Mouse (Mus musculus) lung, postnatal 0 days (tissue): Measurements from ENCODE around the gene Bcl6b. TPM values are rescaled to one million over a fixed set of nuclear protein-coding genes. Genes with fewer than 3 reads are reported as not detected.

ENCODE experiments used
- ATAC-seq: fragments of 200-750 bp; cut with Nextera tagmentation; 2 replicates; pipeline ENCODE4 v1.8.0; 2017; ENCODE audit warnings: moderate library complexity
- DNase-seq: peaks from one replicate; pipeline ENCODE4 v3.0.0-alpha.2; 2016; ENCODE audit warnings: low spot score
- H3K27ac ChIP-seq: fragments of 300-500 bp; sonication (generic); 2 replicates; pipeline ENCODE4 v1.5.1; 2014; ENCODE audit warnings: antibody characterized with exemption, mild to moderate bottlenecking, low read length, mixed read lengths
- H3K27me3 ChIP-seq: fragments of 300-500 bp; sonication (generic); replicated peaks from 2 replicates; pipeline ENCODE4 v1.6.1; 2014; ENCODE audit warnings: low read length, mixed read lengths; ENCODE audit not compliant: insufficient read depth
- H3K36me3 ChIP-seq: fragments of 300-500 bp; sonication (generic); 2 replicates; pipeline ENCODE4 v1.6.1; 2014; ENCODE audit warnings: low read length, mixed read lengths; ENCODE audit not compliant: insufficient read depth
- H3K4me1 ChIP-seq: fragments of 300-500 bp; sonication (generic); 2 replicates; pipeline ENCODE4 v1.6.1; 2014; ENCODE audit warnings: antibody characterized with exemption, low read depth, low read length, mixed read lengths; ENCODE audit not compliant: insufficient read depth
- H3K4me2 ChIP-seq: fragments of 300-500 bp; sonication (generic); replicated peaks from 2 replicates; pipeline ENCODE4 v1.6.1; 2014; ENCODE audit warnings: low read depth, mild to moderate bottlenecking, low read length, moderate library complexity, mixed read lengths
- H3K4me3 ChIP-seq: fragments of 300-500 bp; sonication (generic); 2 replicates; pipeline ENCODE4 v1.5.1; 2014; ENCODE audit warnings: low read depth, low read length
- H3K9ac ChIP-seq: fragments of 300-500 bp; sonication (generic); replicated peaks from 2 replicates; pipeline ENCODE4 v1.6.1; 2014; ENCODE audit warnings: low read depth, mild to moderate bottlenecking
- H3K9me3 ChIP-seq: fragments of 300-500 bp; sonication (generic); 2 replicates; pipeline ENCODE4 v1.6.1; 2016; ENCODE audit warnings: low read length, mixed read lengths
- CTCF ChIP-seq: IDR thresholded peaks from 2 replicates; pipeline ENCODE4 v1.5.1; 2016; ENCODE audit warnings: antibody characterized with exemption, mild to moderate bottlenecking
- EP300 ChIP-seq: IDR thresholded peaks from 2 replicates; pipeline ENCODE4 v1.6.1; 2016; ENCODE audit warnings: antibody characterized with exemption, mild to moderate bottlenecking, control low read depth
- WGBS: fragments of 180-500 bp; shearing (Covaris S2); extraction: QIAGEN DNeasy Blood & Tissue Kit; methylation state at CpG from one replicate; pipeline ENCODE4 v1.1.7; 2014; 5-methylcytosine and 5-hydroxymethylcytosine counted together
- microRNA counts: library from miRNA; unstranded; fragments of <30 nt; microRNA quantifications from one replicate; lab custom pipeline; 2015
- microRNA-seq: library from miRNA; unstranded; fragments of <30 nt; microRNA quantifications from one replicate; pipeline ENCODE4, GENCODE M21; 2016
- polyA plus RNA-seq: library from polyadenylated mRNA; unstranded; fragments of >200 nt; fragmentation: Nextera tagmentation; extraction: Ambion mirVana; gene quantifications from 2 replicates; pipeline ENCODE4 v1.2.1, GENCODE M21; 2015

Gene Bcl6b
- polyA plus RNA-seq, 1 experiment from 2014 or later, result 19.2 TPM

GRCm38 (mm10) chr11:70178756-70179155 lies 50.8 kb downstream of the Bcl6b start:
- WGBS, result 74% methylated on average over 11 of the region's 11 CpGs
- Histone ChIP-seq H3K36me3 (no peaks in the 10 kb centered on the region), H3K4me3 (no peak overlapping the region), H3K9me3 (no peaks in the 10 kb centered on the region), H3K4me1 (no peaks in the 10 kb centered on the region), H3K27me3 (no peaks in the 10 kb centered on the region), H3K4me2 (no peak overlapping the region), H3K27ac (no peak overlapping the region), H3K9ac (no peak overlapping the region)
- ATAC-seq (no peak), DNase-seq (no peak)
- no peak for TF ChIP-seq CTCF
- no peak for TF ChIP-seq EP300

GRCm38 (mm10) chr11:70178311-70178710 lies 51.3 kb downstream of the Bcl6b start:
- Histone ChIP-seq H3K36me3 (no peaks in the 10 kb centered on the region), H3K4me2 (no peak overlapping the region), H3K9me3 (no peaks in the 10 kb centered on the region), H3K27me3 (no peaks in the 10 kb centered on the region), H3K4me3 (no peak overlapping the region), H3K4me1 (no peaks in the 10 kb centered on the region), H3K27ac (no peak overlapping the region), H3K9ac (no peak overlapping the region)
- ATAC-seq, result no peak
- WGBS, result 77% methylated on average over 11 of the region's 11 CpGs
- no peak for DNase-seq
- no peak for TF ChIP-seq CTCF
- TF ChIP-seq EP300, result no peak

- ATAC-seq (no peak), DNase-seq (no peak)
- H3K4me2 ChIP-seq, result no peak overlapping the region
- H3K27ac ChIP-seq, result no peak overlapping the region
- H3K4me1 ChIP-seq, result no peaks in the 10 kb centered on the region
- H3K9ac ChIP-seq, result no peak overlapping the region
- TF ChIP-seq EP300 (no peak), CTCF (peak; percentile 42)
- H3K9me3 ChIP-seq, result no peaks in the 10 kb centered on the region
- no peaks in the 10 kb centered on the region for H3K27me3 ChIP-seq
- WGBS, result 65% methylated on average over 8 of the region's 8 CpGs
- no peaks in the 10 kb centered on the region for H3K36me3 ChIP-seq
- no peak overlapping the region for H3K4me3 ChIP-seq
Measured at GRCm38 (mm10) chr11:70177647-70178046, 52.0 kb downstream of the Bcl6b start.

GRCm38 (mm10) chr11:70174491-70174890 lies 55.1 kb downstream of the Bcl6b start:
- no peak overlapping the region for H3K9ac ChIP-seq
- ATAC-seq, result no peak
- WGBS, result 72% methylated on average over 4 of the region's 4 CpGs

More at GRCm38 (mm10) chr11:70174491-70174890, 55.1 kb downstream of the Bcl6b start:
- Histone ChIP-seq H3K4me1 (no peaks in the 10 kb centered on the region), H3K27ac (no peak overlapping the region), H3K4me3 (no peak overlapping the region), H3K36me3 (no peaks in the 10 kb centered on the region), H3K27me3 (no peaks in the 10 kb centered on the region), H3K9me3 (no peaks in the 10 kb centered on the region), H3K4me2 (no peak overlapping the region)
- no peak for DNase-seq
- no peak for TF ChIP-seq EP300
- no peak for TF ChIP-seq CTCF

MicroRNAs encoded within 50 kb of the gene (microRNA counts, 519-probe panel; counts per million panel counts)
- 3,617 counts per million, percentile 25 among the panel's probes with 10 or more counts for microRNA mmu-miR-195 (lab: Ali Mortazavi, UCI)
- microRNA mmu-miR-497 (lab: Ali Mortazavi, UCI), result 3,878 counts per million, percentile 31 among the panel's probes with 10 or more counts

Small RNA genes within 50 kb of the gene (microRNA-seq; reads per million reads assigned to microRNA genes)
- gene Mir195a (7,628 reads per million, percentile 93 among the genes with 10 or more reads in this experiment), gene Mir497 (not detected), gene Mir497b (not detected)

Other genes with a start within 250 kb of the Bcl6b start
- 23.7 and 24.7 TPM in 2 replicates for gene Ctdnep1, start 248.6 kb downstream of the Bcl6b start, polyA plus RNA-seq
- gene Elp5, start 247.3 kb downstream of the Bcl6b start, polyA plus RNA-seq, result 65.9 and 72.1 TPM in 2 replicates
- gene Gabarap, start 238.7 kb downstream of the Bcl6b start, polyA plus RNA-seq, result 624 and 645 TPM in 2 replicates
- gene Phf23, start 234.0 kb downstream of the Bcl6b start, polyA plus RNA-seq, result 57.5 and 61.3 TPM in 2 replicates
- gene Dvl2, start 229.2 kb downstream of the Bcl6b start, polyA plus RNA-seq, result 14.6 and 15.1 TPM in 2 replicates
- gene Acadvl, start 214.4 kb downstream of the Bcl6b start, polyA plus RNA-seq, result 92.0 and 95.2 TPM in 2 replicates
- 2.0 and 2.1 TPM in 2 replicates for gene Dlg4, start 212.9 kb downstream of the Bcl6b start, polyA plus RNA-seq
- gene Asgr1, start 175.7 kb downstream of the Bcl6b start, polyA plus RNA-seq, result 0.81 TPM in 2 replicates
- not detected in 2 replicates for gene Asgr2, start 137.2 kb downstream of the Bcl6b start, polyA plus RNA-seq
- 0.90 and 1.2 TPM in 2 replicates for gene Mgl2, start 99.5 kb downstream of the Bcl6b start, polyA plus RNA-seq
- gene Clec10a, start 73.6 kb downstream of the Bcl6b start, polyA plus RNA-seq, result 0.54 and 0.70 TPM in 2 replicates
- 7.9 TPM in 2 replicates for gene Slc16a11, start 17.0 kb downstream of the Bcl6b start, polyA plus RNA-seq
- 4.5 and 6.0 TPM in 2 replicates for gene Slc16a13, start 8.7 kb downstream of the Bcl6b start, polyA plus RNA-seq
- gene 0610010K14Rik, start 8.1 kb upstream of the Bcl6b start, polyA plus RNA-seq, result 115 and 118 TPM in 2 replicates
- gene Gm21988, start 10.0 kb upstream of the Bcl6b start, polyA plus RNA-seq, result 11.0 and 15.3 TPM in 2 replicates
- gene Rnasek, start 10.0 kb upstream of the Bcl6b start, polyA plus RNA-seq, result 462 and 484 TPM in 2 replicates
- gene Alox12, start 25.6 kb upstream of the Bcl6b start, polyA plus RNA-seq, result 5.8 and 7.0 TPM in 2 replicates
- gene Alox12e, start 92.8 kb upstream of the Bcl6b start, polyA plus RNA-seq, result 0.08 and 0.11 TPM in 2 replicates
- gene Alox15, start 122.2 kb upstream of the Bcl6b start, polyA plus RNA-seq, result 0.26 and 0.57 TPM in 2 replicates
- gene Pelp1, start 180.2 kb upstream of the Bcl6b start, polyA plus RNA-seq, result 9.1 and 9.6 TPM in 2 replicates
- gene Arrb2, start 202.8 kb upstream of the Bcl6b start, polyA plus RNA-seq, result 12.7 and 13.7 TPM in 2 replicates
- 37.3 and 37.9 TPM in 2 replicates for gene Med11, start 222.1 kb upstream of the Bcl6b start, polyA plus RNA-seq
- gene Zmynd15, start 229.6 kb upstream of the Bcl6b start, polyA plus RNA-seq, result 1.0 and 1.4 TPM in 2 replicates
- 45.1 and 52.3 TPM in 2 replicates for gene Cxcl16, start 230.2 kb upstream of the Bcl6b start, polyA plus RNA-seq